Mouse (Mus musculus): ENCODE measurements around the gene Klrk1. TPM values are rescaled to one million over a fixed set of nuclear protein-coding genes. Genes with fewer than 3 reads are reported as not detected.
"Not testable (repeated sequence)": the region's sequence is repeated elsewhere in the genome, so short reads cannot be mapped to it uniquely, and the experiment has no call there.

The Klrk1 gene
- total RNA-seq (2018; cell fraction: chromatin; rRNA removed): 1 to 10 TPM in 12 of 26 experiments, under 1 TPM in 10, not detected in 4; 0.31 to 9.6 (median 1.1) TPM
- total RNA-seq (2018; cell fraction: cytosol; rRNA removed): 1 to 10 TPM in 21 of 26 experiments, under 1 TPM in 5; 0.55 to 7.7 (median 1.9) TPM
- 10 to 100 TPM in 3 of 26 experiments, 1 to 10 TPM in 20, under 1 TPM in 3; 0.44 to 17.7 (median 4.2) TPM for total RNA-seq (2018; cell fraction: nucleus; rRNA removed)
- polyA plus RNA-seq (2018): 0.21 to 2.0 TPM (median 1.7 TPM) in 3 replicates

- Histone ChIP-seq H3K4me3 (ENCODE audit: inconsistent target) (no peak within 1 kb of the TSS), H3K36me3 (ENCODE audit: inconsistent target) (no peaks in the 10 kb centered on the region), H3K79me2 (ENCODE audit: inconsistent target) (no peaks in the 10 kb centered on the region), H3K27ac (no peak within 1 kb of the TSS)
- WGBS (ENCODE audit: missing documents): 7% methylated on average over 4 of the region's 4 CpGs
These were observed at the start of gene Klrk1 for GRCm38 (mm10) chr6:129623735-129624134. Gene Klrk1 (minus strand): TSS chr6:129623864.

- H3K79me2 ChIP-seq (ENCODE audit: inconsistent target); H3K27ac ChIP-seq; H3K4me3 ChIP-seq (ENCODE audit: inconsistent target); H3K36me3 ChIP-seq (ENCODE audit: inconsistent target): not testable (repeated sequence)
- no CpG with 5 or more reads among the region's 3 CpGs for WGBS (ENCODE audit: missing documents)
These were observed 37.6 kb upstream of the Klrk1 start for GRCm38 (mm10) chr6:129661301-129661700.

DNA sequence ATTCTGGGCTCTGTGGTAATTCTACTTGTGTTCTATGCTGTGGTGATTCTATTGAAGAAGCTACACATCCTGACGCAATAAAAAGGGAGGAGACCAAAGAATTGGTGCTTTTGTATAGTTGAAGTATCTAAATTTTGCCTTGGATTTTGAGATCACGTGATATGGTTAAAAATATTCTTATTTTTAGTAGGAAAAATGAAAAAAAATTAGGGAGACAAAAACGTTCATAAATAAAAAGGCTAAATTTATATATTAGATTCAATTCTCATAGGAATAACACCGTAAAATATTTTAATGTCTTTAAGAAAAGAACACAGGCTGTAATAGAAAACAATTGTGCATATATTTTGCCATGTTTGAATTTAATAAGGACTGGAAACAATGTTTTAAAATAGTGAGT, 36.9 kb upstream of the Klrk1 start, which contains the start of gene Klrc2:
Gene Klrc2, minus strand, starts transcription at position 101 of the 400 bp plus-strand sequence.
- not testable (repeated sequence) for H3K36me3 ChIP-seq (ENCODE audit: inconsistent target); H3K27ac ChIP-seq; H3K79me2 ChIP-seq (ENCODE audit: inconsistent target); H3K4me3 ChIP-seq (ENCODE audit: inconsistent target)
- WGBS (ENCODE audit: missing documents): 90% methylated on average over 2 of the region's 4 CpGs

- not testable (repeated sequence) for H3K79me2 ChIP-seq (ENCODE audit: inconsistent target); H3K4me3 ChIP-seq (ENCODE audit: inconsistent target); H3K36me3 ChIP-seq (ENCODE audit: inconsistent target); H3K27ac ChIP-seq
- no CpG with 5 or more reads among the region's 3 CpGs for WGBS (ENCODE audit: missing documents)
These were observed 20.4 kb upstream of the Klrk1 start for GRCm38 (mm10) chr6:129644054-129644453.

- H3K4me3 ChIP-seq (ENCODE audit: inconsistent target); H3K79me2 ChIP-seq (ENCODE audit: inconsistent target); H3K36me3 ChIP-seq (ENCODE audit: inconsistent target); H3K27ac ChIP-seq: not testable (repeated sequence)
- 100% methylated on average over 2 of the region's 3 CpGs for WGBS (ENCODE audit: missing documents)
These were observed 19.6 kb upstream of the Klrk1 start, which contains the start of gene Klrc3 for GRCm38 (mm10) chr6:129643237-129643636. Gene Klrc3 (minus strand): TSS chr6:129643337.

DNA sequence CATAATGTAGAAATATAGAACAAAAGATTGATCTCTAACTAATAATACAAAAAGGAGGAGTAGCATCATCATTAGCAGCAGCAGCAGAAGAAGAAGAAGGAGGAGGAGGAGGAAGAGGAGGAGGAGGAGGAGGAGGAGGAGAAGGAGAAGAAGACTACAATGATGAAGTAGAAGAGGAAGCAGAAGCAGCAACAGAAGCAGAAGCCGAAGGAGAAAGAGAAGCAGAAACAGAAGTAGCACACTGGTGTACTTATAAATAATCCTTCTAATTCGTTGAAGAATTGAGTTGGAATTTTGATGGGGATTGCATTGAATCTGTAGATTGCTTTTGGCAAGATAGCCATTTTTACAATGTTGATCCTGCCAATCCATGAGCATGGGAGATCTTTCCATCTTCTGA, 7.4 kb upstream of the Klrk1 start:
- 0% methylated on average over 1 of the region's 2 CpGs for WGBS (ENCODE audit: missing documents)
- H3K79me2 ChIP-seq (ENCODE audit: inconsistent target); H3K36me3 ChIP-seq (ENCODE audit: inconsistent target); H3K4me3 ChIP-seq (ENCODE audit: inconsistent target); H3K27ac ChIP-seq: not testable (repeated sequence)

GRCm38 (mm10) chr6:129608372-129608771, 15.3 kb downstream of the Klrk1 start:
- no peaks in the 10 kb centered on the region for H3K79me2 ChIP-seq (ENCODE audit: inconsistent target)
- H3K36me3 ChIP-seq (ENCODE audit: inconsistent target): no peaks in the 10 kb centered on the region
- no peak overlapping the region for H3K4me3 ChIP-seq (ENCODE audit: inconsistent target)
- no peak overlapping the region for H3K27ac ChIP-seq

- no peaks in the 10 kb centered on the region for H3K79me2 ChIP-seq (ENCODE audit: inconsistent target)
- H3K27ac ChIP-seq: no peak within 1 kb of the TSS
- H3K4me3 ChIP-seq (ENCODE audit: inconsistent target): no peak within 1 kb of the TSS
- no peaks in the 10 kb centered on the region for H3K36me3 ChIP-seq (ENCODE audit: inconsistent target)
- WGBS (ENCODE audit: missing documents): 3% methylated on average over 3 of the region's 3 CpGs
These were observed 32.2 kb downstream of the Klrk1 start, which contains the start of gene Klrd1 for GRCm38 (mm10) chr6:129591508-129591907. Gene Klrd1 (plus strand): TSS chr6:129591782.

- no peak overlapping the region for H3K4me3 ChIP-seq (ENCODE audit: inconsistent target)
- 63% methylated on average over 3 of the region's 3 CpGs for WGBS (ENCODE audit: missing documents)
- H3K36me3 ChIP-seq (ENCODE audit: inconsistent target): no peaks in the 10 kb centered on the region
- H3K79me2 ChIP-seq (ENCODE audit: inconsistent target): no peaks in the 10 kb centered on the region
- no peak overlapping the region for H3K27ac ChIP-seq
These were observed 40.6 kb downstream of the Klrk1 start for GRCm38 (mm10) chr6:129583014-129583413.

DNA sequence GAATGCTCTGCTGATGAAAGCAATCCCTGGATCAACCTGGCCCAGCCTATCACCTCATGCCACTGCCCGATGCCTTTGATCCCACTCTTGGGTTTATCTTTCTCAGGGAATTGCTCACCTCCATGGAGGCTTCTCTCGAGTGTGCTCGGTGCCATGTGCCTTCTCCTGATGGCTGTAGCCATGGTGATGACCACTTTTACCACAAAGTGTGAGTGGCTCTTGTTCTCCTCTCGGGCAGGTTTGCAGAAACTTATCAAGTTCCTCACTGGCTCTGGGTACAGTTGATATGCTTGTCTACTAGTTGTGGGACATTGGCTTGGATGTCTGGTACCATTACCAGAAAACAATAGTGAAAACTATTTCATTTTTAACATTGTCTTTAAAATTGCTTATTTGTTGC, 41.8 kb downstream of the Klrk1 start:
- no peak overlapping the region for H3K27ac ChIP-seq
- no peaks in the 10 kb centered on the region for H3K79me2 ChIP-seq (ENCODE audit: inconsistent target)
- WGBS (ENCODE audit: missing documents): 46% methylated on average over 4 of the region's 4 CpGs
- H3K36me3 ChIP-seq (ENCODE audit: inconsistent target): no peaks in the 10 kb centered on the region
- no peak overlapping the region for H3K4me3 ChIP-seq (ENCODE audit: inconsistent target)

DNA sequence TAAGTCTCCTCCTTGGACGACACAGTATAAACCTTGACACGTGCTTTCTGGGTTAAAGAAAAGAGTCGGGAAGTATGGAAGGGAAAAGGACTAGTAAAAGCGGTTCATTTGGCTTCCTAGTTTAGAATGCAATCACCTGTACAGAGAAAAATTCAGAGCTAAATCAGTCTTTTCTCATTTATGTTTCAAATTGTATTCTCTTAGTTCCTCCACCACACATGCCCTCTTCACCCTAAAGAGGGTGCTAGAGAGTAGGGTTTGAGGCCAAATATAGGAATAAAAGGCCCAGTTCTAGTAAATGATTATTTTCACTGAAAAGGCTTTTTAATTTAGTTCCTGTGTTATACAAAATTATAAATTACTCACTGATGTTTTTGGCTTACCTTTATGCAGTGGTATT, 42.4 kb downstream of the Klrk1 start:
- 67% methylated on average over 4 of the region's 4 CpGs for WGBS (ENCODE audit: missing documents)
- Histone ChIP-seq H3K79me2 (ENCODE audit: inconsistent target) (no peaks in the 10 kb centered on the region), H3K27ac (no peak overlapping the region), H3K4me3 (ENCODE audit: inconsistent target) (no peak overlapping the region), H3K36me3 (ENCODE audit: inconsistent target) (no peaks in the 10 kb centered on the region)

GRCm38 (mm10) chr6:129577605-129578004, 46.1 kb downstream of the Klrk1 start, which contains the start of gene Klre1:
Gene Klre1 (plus strand): TSS chr6:129577905.
- WGBS (ENCODE audit: missing documents): 89% methylated on average over 8 of the region's 8 CpGs
- Histone ChIP-seq H3K36me3 (ENCODE audit: inconsistent target) (no peaks in the 10 kb centered on the region), H3K79me2 (ENCODE audit: inconsistent target) (no peaks in the 10 kb centered on the region), H3K4me3 (ENCODE audit: inconsistent target) (no peak within 1 kb of the TSS), H3K27ac (no peak within 1 kb of the TSS)

DNA sequence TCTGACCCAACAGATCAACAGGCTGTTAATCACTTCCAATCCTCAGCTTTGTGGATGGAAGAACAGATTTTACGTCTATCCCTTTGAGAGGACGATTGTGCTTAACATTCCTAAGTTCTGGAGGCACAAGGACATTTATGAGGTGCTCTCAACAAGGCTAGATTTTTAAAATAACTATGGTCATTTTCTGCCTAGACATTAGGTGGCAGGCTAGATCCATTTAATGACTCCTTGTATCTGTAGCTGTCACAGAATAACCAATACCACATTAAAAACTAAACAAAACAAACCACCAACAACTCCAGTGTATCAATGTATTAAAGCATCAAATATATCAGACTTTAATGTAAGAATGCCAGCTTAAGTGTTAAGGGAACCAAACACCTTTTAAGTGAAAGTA, 48.3 kb downstream of the Klrk1 start:
- Histone ChIP-seq H3K27ac (no peak overlapping the region), H3K36me3 (ENCODE audit: inconsistent target) (no peaks in the 10 kb centered on the region), H3K4me3 (ENCODE audit: inconsistent target) (no peak overlapping the region), H3K79me2 (ENCODE audit: inconsistent target) (no peaks in the 10 kb centered on the region)
- 23% methylated on average over 2 of the region's 2 CpGs for WGBS (ENCODE audit: missing documents)

DNA sequence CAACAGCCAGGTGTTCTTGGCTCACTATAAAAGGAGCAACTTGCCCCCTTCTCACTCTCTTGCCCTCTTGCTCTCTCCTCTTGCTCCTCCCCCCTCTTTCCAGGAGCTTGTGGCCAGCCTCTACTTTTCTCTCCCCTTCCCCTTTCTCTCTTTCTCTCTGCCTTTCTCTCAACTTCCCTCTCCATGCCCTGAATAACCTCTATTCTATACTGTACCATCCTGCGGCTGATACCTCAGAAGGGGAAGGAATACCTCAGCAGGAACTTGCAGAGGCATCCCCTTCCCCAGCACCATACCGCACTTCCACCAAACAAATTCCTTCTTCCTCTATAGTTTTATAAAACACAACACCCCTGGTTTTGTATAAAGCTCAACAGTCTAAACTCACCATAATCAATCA, 58.4 kb downstream of the Klrk1 start:
- Histone ChIP-seq H3K27ac (no peak overlapping the region), H3K36me3 (ENCODE audit: inconsistent target) (no peaks in the 10 kb centered on the region)
- WGBS (ENCODE audit: missing documents): 23% methylated on average over 2 of the region's 2 CpGs

More for the DNA sequence above, 58.4 kb downstream of the Klrk1 start:
- Histone ChIP-seq H3K4me3 (ENCODE audit: inconsistent target) (no peak overlapping the region), H3K79me2 (ENCODE audit: inconsistent target) (no peaks in the 10 kb centered on the region)
